Mouse (Mus musculus): Measurements from ENCODE around the gene Akr1e1.

DNA sequence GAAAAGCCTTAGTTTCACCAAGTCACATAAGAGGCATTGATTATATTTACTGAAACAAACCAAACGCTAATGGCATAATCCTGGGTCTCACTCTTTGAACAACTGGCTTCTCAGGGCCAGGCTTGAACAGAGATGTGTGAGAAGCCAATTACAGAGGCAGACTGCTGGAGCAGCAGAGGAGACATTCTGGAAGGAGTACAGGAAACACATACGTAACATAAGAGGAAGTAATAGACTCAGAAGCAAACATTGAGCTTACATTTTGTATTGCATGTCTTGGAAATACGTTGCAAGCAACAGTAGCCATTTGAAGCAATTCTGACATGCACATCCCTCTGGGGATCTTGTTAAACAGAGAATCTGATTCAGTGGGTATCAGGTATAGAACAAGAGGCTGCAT is 41.2 kb upstream of the Akr1e1 start:
- TF ChIP-seq CTCF (IDR thresholded peaks at IDR 0.05; ENCODE audit: borderline replicate concordance, insufficient read depth, low read depth, low read length) (no peak), POLR2A (IDR thresholded peaks at IDR 0.05; ENCODE audit: borderline replicate concordance, insufficient read depth, low read length) (no peak)
